Mouse (Mus musculus): ENCODE results near the gene Ppp4r3a.

The Ppp4r3a gene

GRCm38 (mm10) chr12:100993146-100993545 lies 90.4 kb downstream of the Ppp4r3a start:
- DNase-seq (ENCODE audit: low read depth, low spot score): no peak

- DNase-seq (ENCODE audit: low read depth, low spot score): no peak
Measured at GRCm38 (mm10) chr12:100992505-100992904, 91.0 kb downstream of the Ppp4r3a start.

GRCm38 (mm10) chr12:100991119-100991518 lies 92.4 kb downstream of the Ppp4r3a start:
- DNase-seq (ENCODE audit: low read depth, low spot score): no peak

DNA sequence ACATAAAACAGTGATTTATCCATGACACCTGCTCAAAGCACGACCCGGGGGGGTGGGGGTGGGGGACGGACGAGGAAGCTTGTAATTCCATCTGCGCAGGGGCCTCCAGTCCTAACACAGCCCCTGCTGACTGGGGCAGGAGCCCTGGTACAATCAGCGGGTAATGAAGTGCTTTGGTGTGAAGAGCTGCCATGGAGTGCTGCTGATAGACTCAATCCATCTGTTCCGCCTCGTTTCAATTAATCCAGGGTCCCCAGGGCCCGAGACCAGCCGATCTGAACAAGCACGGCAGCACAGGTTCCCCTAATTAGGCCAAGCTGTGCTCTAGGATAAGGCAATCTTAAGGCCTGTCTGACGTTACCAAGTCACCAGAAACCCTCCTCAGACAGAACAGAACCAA lies 93.2 kb downstream of the Ppp4r3a start:
- DNase-seq (ENCODE audit: low read depth, low spot score): no peak

GRCm38 (mm10) chr12:100989780-100990288 lies 93.7 kb downstream of the Ppp4r3a start:
- DNase-seq (ENCODE audit: low read depth, low spot score): no peak

Measured in 3T3-L1 (cell line).